ENCODE assay signal across 20 mouse cellular contexts in the genomic region with DNA sequence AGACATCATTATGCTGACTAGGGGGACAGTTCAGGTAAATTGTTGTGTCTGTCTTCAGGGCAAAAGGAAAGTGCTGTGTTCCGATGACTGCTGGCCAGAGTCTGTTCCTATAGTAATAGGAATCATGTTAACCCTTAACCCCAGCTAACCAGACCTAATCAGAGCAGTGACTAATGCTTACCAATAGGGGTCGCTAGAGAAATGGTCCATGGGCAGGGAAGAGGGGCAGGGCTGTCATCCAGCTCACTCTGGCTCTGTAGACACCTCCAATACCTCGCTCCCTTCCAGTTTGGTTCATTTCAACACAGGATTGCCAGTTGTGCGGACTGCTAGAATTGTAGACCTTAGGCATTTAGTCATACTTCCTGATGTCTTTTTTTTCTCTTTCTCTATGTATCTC. TPM values are rescaled to one million over a fixed set of nuclear protein-coding genes. Genes with fewer than 3 reads are reported as not detected.
A peak's percentile ranks its signal among the peaks of the same experiment; 100 is the strongest.
DNase-seq lines count a peak whose midpoint lies in the region; ATAC-seq and TF ChIP-seq lines count a peak whose summit lies in the region.
"Had no signal": no experiment of that assay in that cellular context is flagged by ENCODE, and none has a peak within 500 bp of the region (broad histone marks: within the 10 kb centered on the region; RNA-seq: fewer than 3 reads in every experiment).

No protein-coding gene starts in this region.

- H3K27me3 ChIP-seq in heart, adult 2 months (ENCODE audit: control insufficient read depth, insufficient read depth, low read length): no peaks in the 10 kb centered on the region
- no peaks in the 10 kb centered on the region for H3K27me3 ChIP-seq in lung, embryonic 16.5 days (ENCODE audit: control insufficient read depth, insufficient read depth, low read depth, low read length)
- H3K27me3 ChIP-seq in midbrain, embryonic 15.5 days (replicated peaks): no peaks in the 10 kb centered on the region

- 0 out of 2 replicates have a peak, but pooled peaks have one; percentile 5 for ATAC-seq in lung, embryonic 16.5 days (ENCODE audit: low read depth)
- ATAC-seq in midbrain, embryonic 15.5 days (replicated peaks): no peak
- ATAC-seq: hindbrain, embryonic 16.5 days had no signal

- H3K4me3 ChIP-seq in heart, adult 2 months: no peak overlapping the region
- H3K4me3 ChIP-seq in lung, embryonic 16.5 days (ENCODE audit: low read length): no peak overlapping the region
- no peak overlapping the region for H3K4me3 ChIP-seq in midbrain, embryonic 15.5 days
- H3K4me3 ChIP-seq: embryonic facial prominence, embryonic 10.5 days; forebrain, embryonic 10.5 days; megakaryocyte, embryonic 14.5 days had no signal

- no peaks in the 10 kb centered on the region for H3K9me3 ChIP-seq in lung, embryonic 16.5 days (ENCODE audit: control insufficient read depth, low read length)
- no peaks in the 10 kb centered on the region for H3K9me3 ChIP-seq in midbrain, embryonic 15.5 days
- H3K9me3 ChIP-seq: embryonic facial prominence, embryonic 10.5 days; forebrain, embryonic 10.5 days; megakaryocyte, embryonic 14.5 days had no signal

- H3K36me3 ChIP-seq in heart, adult 2 months (ENCODE audit: control insufficient read depth, insufficient read depth, low read length): no peaks in the 10 kb centered on the region
- no peaks in the 10 kb centered on the region for H3K36me3 ChIP-seq in lung, embryonic 16.5 days (ENCODE audit: control insufficient read depth, insufficient read depth, low read length)
- no peaks in the 10 kb centered on the region for H3K36me3 ChIP-seq in midbrain, embryonic 15.5 days (replicated peaks)
- H3K36me3 ChIP-seq: forebrain, embryonic 10.5 days had no signal

- H3K9ac ChIP-seq in heart, adult 2 months (ENCODE audit: low read depth, low read length): no peak overlapping the region
- H3K9ac ChIP-seq in lung, embryonic 16.5 days (ENCODE audit: low read length): no peak overlapping the region
- no peak overlapping the region for H3K9ac ChIP-seq in midbrain, embryonic 15.5 days

- WGBS in heart, adult 2 months: 73% methylated on average over 4 of the region's 4 CpGs
- WGBS in lung, embryonic 16.5 days: 73% methylated on average over 4 of the region's 4 CpGs
- 72% methylated on average over 4 of the region's 4 CpGs for WGBS in midbrain, embryonic 15.5 days

- intact Hi-C loops in heart, adult 2 months (cut with DNase I): loop anchor here (2.0 kb wide), 1 partner anchor 103 kb away; no protein-coding TSS in a partner anchor

- H3K4me2 ChIP-seq in lung, embryonic 16.5 days (ENCODE audit: low read depth, low read length): no peak overlapping the region
- no peak overlapping the region for H3K4me2 ChIP-seq in midbrain, embryonic 15.5 days

- TF ChIP-seq POLR2A in heart, adult 2 months (IDR thresholded peaks at IDR 0.05; ENCODE audit: insufficient read depth, low read depth, low read length): no peak

- DNase-seq in heart, adult 2 months: no peak
- DNase-seq in heart, adult 11 months: no peak
- no peak for DNase-seq in lung, postnatal 14 days
- peak; percentile 78 for DNase-seq in ZHBTc4 (ENCODE audit: low read depth, low spot score)
- DNase-seq in retina, postnatal 1 day: peak; percentile 46
- no peak for DNase-seq in right cerebral cortex, postnatal 25 days
- DNase-seq: B cell, adult 2 months; left cerebral cortex, postnatal 4 days; right cerebral cortex, postnatal 4 days; thymus, adult 2 months had no signal

- H3K79me2 ChIP-seq in heart, adult 2 months (replicated peaks; ENCODE audit: control insufficient read depth, insufficient read depth, low read length): no peaks in the 10 kb centered on the region

- peak; percentile 46 for TF ChIP-seq CTCF in heart, adult 2 months (IDR thresholded peaks at IDR 0.05)

- no peak for TF ChIP-seq EP300 in heart, adult 2 months (IDR thresholded peaks at IDR 0.05; ENCODE audit: insufficient read depth, low read depth, low read length)

- H3K27ac ChIP-seq in heart, adult 2 months: no peak overlapping the region
- no peak overlapping the region for H3K27ac ChIP-seq in lung, embryonic 16.5 days (ENCODE audit: low read length)
- H3K27ac ChIP-seq in midbrain, embryonic 15.5 days: no peak overlapping the region
- H3K27ac ChIP-seq: embryonic facial prominence, embryonic 10.5 days; forebrain, embryonic 10.5 days had no signal

- H3K4me1 ChIP-seq in heart, adult 2 months (ENCODE audit: control insufficient read depth, insufficient read depth, low read length): no peaks in the 10 kb centered on the region
- no peaks in the 10 kb centered on the region for H3K4me1 ChIP-seq in lung, embryonic 16.5 days (replicated peaks; ENCODE audit: control insufficient read depth, insufficient read depth, low read length)
- H3K4me1 ChIP-seq in midbrain, embryonic 15.5 days: no peaks in the 10 kb centered on the region
- H3K4me1 ChIP-seq: embryonic facial prominence, embryonic 10.5 days; forebrain, embryonic 10.5 days; megakaryocyte, embryonic 14.5 days had no signal

RNA-seq across cellular contexts. Expression of gene Cdh3, which starts 24.8 kb away (rescaled TPM):
- 1 to 10 TPM in 1 of 2 experiments, under 1 TPM in 1; 0.91 to 1.1 TPM for total RNA-seq in heart, adult 2 months (2021)
- polyA plus RNA-seq in heart, adult 2 months (2012; rRNA removed): 1.2 and 1.4 TPM in 2 replicates
- polyA plus RNA-seq in lung, embryonic 16.5 days (2015; fragmentation: Nextera tagmentation; extraction: Ambion mirVana): 20.1 and 20.7 TPM in 2 replicates
- 0.80 and 1.1 TPM in 2 replicates for polyA plus RNA-seq in midbrain, embryonic 15.5 days (2015; fragmentation: Nextera tagmentation; extraction: Ambion mirVana)

RNA-seq across cellular contexts. Expression of gene 6030452D12Rik, which starts 35.1 kb away (rescaled TPM):
- total RNA-seq in heart, adult 2 months (2021): not detected
- polyA plus RNA-seq in heart, adult 2 months (2012; rRNA removed): not detected in 2 replicates
- polyA plus RNA-seq in lung, embryonic 16.5 days (2015; fragmentation: Nextera tagmentation; extraction: Ambion mirVana): not detected in 2 replicates
- polyA plus RNA-seq in midbrain, embryonic 15.5 days (2015; fragmentation: Nextera tagmentation; extraction: Ambion mirVana): not detected in 2 replicates
- total RNA-seq: gastrocnemius, adult 8-10 months; left cerebral cortex, postnatal 4 days had no signal
- polyA plus RNA-seq: embryonic facial prominence, embryonic 10.5 days; forebrain, embryonic 10.5 days; heart, embryonic 14.5 days; hindbrain, embryonic 16.5 days; large intestine, adult 2 months; neural tube, embryonic 11.5 days; thymus, adult 2 months had no signal

RNA-seq across cellular contexts. Expression of gene Gm10073, which starts 37.8 kb away (rescaled TPM):
- total RNA-seq in heart, adult 2 months (2021): 100 to 1,000 TPM; 109 to 123 TPM
- 31.2 and 34.2 TPM in 2 replicates for polyA plus RNA-seq in heart, adult 2 months (2012; rRNA removed)
- polyA plus RNA-seq in lung, embryonic 16.5 days (2015; fragmentation: Nextera tagmentation; extraction: Ambion mirVana): 10.5 and 19.9 TPM in 2 replicates
- polyA plus RNA-seq in midbrain, embryonic 15.5 days (2015; fragmentation: Nextera tagmentation; extraction: Ambion mirVana): 5.7 and 9.6 TPM in 2 replicates

Comparison
In these comparisons a context has a peak if more than half of its experiments do, and no peak if none do; other contexts are left out.
1. DNase-seq: peak in ZHBTc4 (single experiment) and retina, postnatal 1 day (single experiment); none in heart, adult 2 months (0 of 2), heart, adult 11 months (single experiment), lung, postnatal 14 days (single experiment) and right cerebral cortex, postnatal 25 days (single experiment).